Mouse (Mus musculus) A20 (cell line): ENCODE results near the gene Kif7.

Experiments used
- DNase-seq: peaks from one replicate; pipeline ENCODE4 v3.0.0-alpha.2; 2011; ENCODE audit warnings: low read depth, low spot score

The Kif7 gene

GRCm38 (mm10) chr7:79727091-79727490, 11.6 kb upstream of the Kif7 start:
- peak; percentile 60 for DNase-seq

GRCm38 (mm10) chr7:79721386-79721977, 6.0 kb upstream of the Kif7 start:
- DNase-seq: no peak

GRCm38 (mm10) chr7:79710831-79711230, 4.7 kb downstream of the Kif7 start:
- DNase-seq: no peak

GRCm38 (mm10) chr7:79710130-79710607, 5.4 kb downstream of the Kif7 start:
- DNase-seq: no peak

GRCm38 (mm10) chr7:79705210-79705609, 10.3 kb downstream of the Kif7 start:
- DNase-seq: no peak

- no peak for DNase-seq
Measured at GRCm38 (mm10) chr7:79702755-79703154, 12.8 kb downstream of the Kif7 start.

- no peak for DNase-seq
Measured at GRCm38 (mm10) chr7:79696495-79696894, 19.0 kb downstream of the Kif7 start.

GRCm38 (mm10) chr7:79680231-79680630, 35.3 kb downstream of the Kif7 start:
- DNase-seq: no peak

- peak; percentile 42 for DNase-seq
Measured at GRCm38 (mm10) chr7:79679186-79679585, 36.3 kb downstream of the Kif7 start.

- no peak for DNase-seq
Measured at GRCm38 (mm10) chr7:79670900-79671604, 44.5 kb downstream of the Kif7 start.

- DNase-seq: peak; percentile 16
Measured at GRCm38 (mm10) chr7:79666690-79667089, 48.8 kb downstream of the Kif7 start.

GRCm38 (mm10) chr7:79661253-79661890, 54.1 kb downstream of the Kif7 start:
- DNase-seq: no peak

GRCm38 (mm10) chr7:79660291-79661150, 55.0 kb downstream of the Kif7 start:
- DNase-seq: no peak

GRCm38 (mm10) chr7:79659578-79660290, 55.8 kb downstream of the Kif7 start, which contains the start of gene Ticrr:
Gene Ticrr (plus strand): TSS chr7:79660196.
- DNase-seq: peak; percentile 99

- DNase-seq: no peak
Measured at GRCm38 (mm10) chr7:79654586-79654985, 60.9 kb downstream of the Kif7 start.

- DNase-seq: no peak
Measured at GRCm38 (mm10) chr7:79654185-79654584, 61.3 kb downstream of the Kif7 start.

- peak; percentile 61 for DNase-seq
Measured at GRCm38 (mm10) chr7:79649005-79649404, 66.5 kb downstream of the Kif7 start.
